In the genomic region with DNA sequence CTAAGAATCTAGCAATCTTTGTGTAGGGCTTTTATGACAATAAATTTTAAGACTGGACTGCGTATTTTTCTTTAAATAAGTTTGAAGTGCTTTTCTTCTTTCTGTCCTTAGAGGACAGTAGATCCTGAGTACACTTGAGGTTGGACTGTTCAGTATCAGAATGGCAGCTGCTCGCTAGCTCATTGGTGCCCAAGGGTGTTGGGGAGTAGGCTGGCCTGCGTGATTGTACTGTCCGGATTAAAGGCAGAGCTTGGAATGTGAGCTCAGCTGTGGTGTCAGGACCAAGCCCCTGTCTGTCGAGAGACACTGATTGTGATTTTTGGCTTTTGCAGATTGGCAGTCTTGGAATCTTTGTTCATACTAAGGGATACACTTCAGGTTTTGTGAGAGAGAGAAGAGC, we compare ENCODE assay signal across 35 mouse cellular contexts. TPM values are rescaled to one million over a fixed set of nuclear protein-coding genes. Genes with fewer than 3 reads are reported as not detected.
DNase-seq lines count a peak whose midpoint lies in the region; ATAC-seq and TF ChIP-seq lines count a peak whose summit lies in the region.
"Had no signal": no experiment of that assay in that cellular context is flagged by ENCODE, and none has a peak within 500 bp of the region (broad histone marks: within the 10 kb centered on the region; RNA-seq: fewer than 3 reads in every experiment).

No protein-coding gene starts in this region.

- H3K9me3 ChIP-seq in embryonic facial prominence, embryonic 14.5 days (ENCODE audit: control insufficient read depth, low read length), result no peaks in the 10 kb centered on the region
- no peaks in the 10 kb centered on the region for H3K9me3 ChIP-seq in embryonic facial prominence, embryonic 10.5 days
- H3K9me3 ChIP-seq in intestine, postnatal 0 days (ENCODE audit: control insufficient read depth), result no peaks in the 10 kb centered on the region
- H3K9me3 ChIP-seq: heart, embryonic 15.5 days; limb, embryonic 15.5 days; liver, embryonic 13.5 days; neural tube, embryonic 13.5 days; stomach, embryonic 15.5 days had no signal

- TF ChIP-seq POLR2A in thymus, adult 2 months (IDR thresholded peaks at IDR 0.05; ENCODE audit: control insufficient read depth, extremely low read depth, insufficient read depth, low read length, poor library complexity), result no peak

- 0 out of 2 replicates have a peak overlapping the region, but pooled peaks have one; percentile 30 for H3K27ac ChIP-seq in embryonic facial prominence, embryonic 14.5 days (replicated peaks; ENCODE audit: low read depth, low read length)
- no peak overlapping the region for H3K27ac ChIP-seq in embryonic facial prominence, embryonic 10.5 days (replicated peaks)
- H3K27ac ChIP-seq in thymus, adult 2 months (ENCODE audit: control insufficient read depth, insufficient read depth, low read length), result peak overlapping the region; percentile 24; the same call in 1 of the 2 replicates
- no peak overlapping the region for H3K27ac ChIP-seq in intestine, postnatal 0 days (ENCODE audit: low read depth, low read length)
- H3K27ac ChIP-seq: heart, embryonic 15.5 days; layer of hippocampus, adult 2 months; limb, embryonic 15.5 days; liver, embryonic 13.5 days; neural tube, embryonic 13.5 days; stomach, embryonic 15.5 days had no signal

- H3K27me3 ChIP-seq in embryonic facial prominence, embryonic 14.5 days (replicated peaks; ENCODE audit: control insufficient read depth, insufficient read depth, low read length), result no peaks in the 10 kb centered on the region
- H3K27me3 ChIP-seq in embryonic facial prominence, embryonic 10.5 days (replicated peaks; ENCODE audit: low read depth, poor library complexity, severe bottlenecking), result no peaks in the 10 kb centered on the region
- no peaks in the 10 kb centered on the region for H3K27me3 ChIP-seq in thymus, adult 2 months (ENCODE audit: control insufficient read depth, insufficient read depth, low read length)
- H3K27me3 ChIP-seq in intestine, postnatal 0 days (replicated peaks; ENCODE audit: control insufficient read depth, insufficient read depth, low read length), result no peaks in the 10 kb centered on the region
- H3K27me3 ChIP-seq: CH12.LX; heart, embryonic 15.5 days; limb, embryonic 15.5 days; liver, embryonic 13.5 days; neural tube, embryonic 13.5 days; stomach, embryonic 15.5 days had no signal

- 70% methylated on average over 5 of the region's 5 CpGs for WGBS in embryonic facial prominence, embryonic 14.5 days
- WGBS in embryonic facial prominence, embryonic 10.5 days, result 79% methylated on average over 5 of the region's 5 CpGs
- WGBS in thymus, adult 2 months, result 88% methylated on average over 5 of the region's 5 CpGs
- WGBS in intestine, postnatal 0 days, result 68% methylated on average over 5 of the region's 5 CpGs

- H3K36me3 ChIP-seq in embryonic facial prominence, embryonic 14.5 days (ENCODE audit: control insufficient read depth, insufficient read depth, low read length), result peaks cover 28% of the 10 kb centered on the region
- peaks cover 60% of the 10 kb centered on the region for H3K36me3 ChIP-seq in embryonic facial prominence, embryonic 10.5 days (replicated peaks)
- H3K36me3 ChIP-seq in thymus, adult 2 months (ENCODE audit: control insufficient read depth, insufficient read depth, low read length), result peaks cover 75% of the 10 kb centered on the region
- H3K36me3 ChIP-seq in intestine, postnatal 0 days (ENCODE audit: control insufficient read depth, insufficient read depth), result peaks cover 15% of the 10 kb centered on the region
- H3K36me3 ChIP-seq: stomach, embryonic 15.5 days had no signal

- no peak for ATAC-seq in embryonic facial prominence, embryonic 14.5 days (ENCODE audit: low read depth)
- ATAC-seq in intestine, postnatal 0 days, result no peak
- ATAC-seq: activated CD4-positive, CD25-positive, alpha-beta regulatory T cell, adult 4 months; forebrain, postnatal 0 days; hindbrain, embryonic 16.5 days had no signal

- TF ChIP-seq CTCF in thymus, adult 2 months (IDR thresholded peaks at IDR 0.05; ENCODE audit: borderline replicate concordance, control insufficient read depth, extremely low read depth, insufficient read depth, low read length, poor library complexity), result no peak
- no peak for TF ChIP-seq CTCF in intestine, postnatal 0 days (IDR thresholded peaks at IDR 0.05; ENCODE audit: low read depth)

- H3K4me2 ChIP-seq in embryonic facial prominence, embryonic 14.5 days (ENCODE audit: low read depth, low read length), result no peak overlapping the region
- no peak overlapping the region for H3K4me2 ChIP-seq in intestine, postnatal 0 days (replicated peaks; ENCODE audit: low read depth)
- H3K4me2 ChIP-seq: heart, embryonic 15.5 days; limb, embryonic 15.5 days; liver, embryonic 13.5 days; neural tube, embryonic 13.5 days; stomach, embryonic 15.5 days had no signal

- no peak for DNase-seq in embryonic facial prominence, embryonic 14.5 days (ENCODE audit: low spot score)
- no peak for DNase-seq in embryonic facial prominence, embryonic 10.5 days (ENCODE audit: low spot score)
- no peak for DNase-seq in thymus, adult 2 months
- no peak for DNase-seq in thymus, adult 18-20 months
- DNase-seq in thymus, postnatal 25 days, result peak; percentile 29
- no peak for DNase-seq in urinary bladder, adult 18-20 months (ENCODE audit: low spot score in 2 of 2)
- DNase-seq: adrenal gland, adult 2 months; adrenal gland, postnatal 36 days; cerebellum, postnatal 14 days; forebrain, postnatal 0 days; gastrocnemius, postnatal 10 days; kidney, adult 2 months; kidney, postnatal 36 days; liver, embryonic 13.5 days; lung, adult 18-20 months; lung, postnatal 10 days; midbrain, embryonic 14.5 days had no signal

- no peak overlapping the region for H3K4me3 ChIP-seq in embryonic facial prominence, embryonic 14.5 days (ENCODE audit: low read depth, low read length)
- no peak overlapping the region for H3K4me3 ChIP-seq in embryonic facial prominence, embryonic 10.5 days
- H3K4me3 ChIP-seq in thymus, adult 2 months (ENCODE audit: control insufficient read depth, insufficient read depth, low read length), result no peak overlapping the region
- H3K4me3 ChIP-seq in intestine, postnatal 0 days (ENCODE audit: low read depth, low read length), result no peak overlapping the region
- H3K4me3 ChIP-seq: heart, embryonic 15.5 days; layer of hippocampus, adult 2 months; limb, embryonic 15.5 days; liver, embryonic 13.5 days; neural tube, embryonic 13.5 days; stomach, embryonic 15.5 days had no signal

- H3K9ac ChIP-seq in embryonic facial prominence, embryonic 14.5 days (ENCODE audit: low read depth, low read length), result no peak overlapping the region
- no peak overlapping the region for H3K9ac ChIP-seq in intestine, postnatal 0 days (ENCODE audit: low read depth, low read length)
- H3K9ac ChIP-seq: forebrain, postnatal 0 days; heart, embryonic 15.5 days; limb, embryonic 15.5 days; liver, embryonic 13.5 days; neural tube, embryonic 13.5 days; stomach, embryonic 15.5 days had no signal

- no peaks in the 10 kb centered on the region for H3K4me1 ChIP-seq in embryonic facial prominence, embryonic 14.5 days (ENCODE audit: control insufficient read depth, insufficient read depth, low read length)
- no peaks in the 10 kb centered on the region for H3K4me1 ChIP-seq in embryonic facial prominence, embryonic 10.5 days
- peaks cover 11% of the 10 kb centered on the region for H3K4me1 ChIP-seq in thymus, adult 2 months (replicated peaks; ENCODE audit: control insufficient read depth, insufficient read depth, low read length)
- H3K4me1 ChIP-seq in intestine, postnatal 0 days (replicated peaks; ENCODE audit: control insufficient read depth, insufficient read depth, low read length), result no peaks in the 10 kb centered on the region
- H3K4me1 ChIP-seq: neural tube, embryonic 13.5 days had no signal

RNA-seq across cellular contexts. Expression of gene Skp1a, which starts 20.0 kb away (rescaled TPM):
- 737 and 739 TPM in 2 replicates for polyA plus RNA-seq in embryonic facial prominence, embryonic 14.5 days (2014; fragmentation: Nextera tagmentation; extraction: Ambion mirVana)
- 938 and 966 TPM in 2 replicates for polyA plus RNA-seq in embryonic facial prominence, embryonic 10.5 days (2016; fragmentation: Nextera tagmentation; extraction: Ambion mirVana)
- polyA plus RNA-seq in thymus, adult 2 months (2012; rRNA removed), result 35.1 and 35.9 TPM in 2 replicates
- polyA plus RNA-seq in intestine, postnatal 0 days (2015; fragmentation: Nextera tagmentation; extraction: Ambion mirVana), result 605 and 624 TPM in 2 replicates

RNA-seq across cellular contexts. Expression of gene Tcf7, which starts 31.0 kb away (rescaled TPM):
- 17.8 and 27.7 TPM in 2 replicates for polyA plus RNA-seq in embryonic facial prominence, embryonic 14.5 days (2014; fragmentation: Nextera tagmentation; extraction: Ambion mirVana)
- polyA plus RNA-seq in embryonic facial prominence, embryonic 10.5 days (2016; fragmentation: Nextera tagmentation; extraction: Ambion mirVana), result 11.3 and 13.0 TPM in 2 replicates
- 2,910 and 3,273 TPM in 2 replicates for polyA plus RNA-seq in thymus, adult 2 months (2012; rRNA removed)
- polyA plus RNA-seq in intestine, postnatal 0 days (2015; fragmentation: Nextera tagmentation; extraction: Ambion mirVana), result 3.3 TPM in 2 replicates

RNA-seq across cellular contexts. Expression of gene Olfr1371, which starts 38.0 kb away (rescaled TPM):
- polyA plus RNA-seq in embryonic facial prominence, embryonic 14.5 days (2014; fragmentation: Nextera tagmentation; extraction: Ambion mirVana), result not detected in 2 replicates
- not detected in 2 replicates for polyA plus RNA-seq in embryonic facial prominence, embryonic 10.5 days (2016; fragmentation: Nextera tagmentation; extraction: Ambion mirVana)
- polyA plus RNA-seq in thymus, adult 2 months (2012; rRNA removed), result 0.15 TPM in 1 of 2 replicates, not detected in the other
- not detected in 2 replicates for polyA plus RNA-seq in intestine, postnatal 0 days (2015; fragmentation: Nextera tagmentation; extraction: Ambion mirVana)
- polyA plus RNA-seq: activated CD4-positive, CD25-positive, alpha-beta regulatory T cell, adult 4 months; adrenal gland, adult 2 months; brain, embryonic 14.5 days; C2C12; cerebellum, adult 2 months; cortical plate, adult 2 months; forebrain, postnatal 0 days; gonadal fat pad, adult 2 months; heart, embryonic 15.5 days; hindbrain, embryonic 11.5 days; hindbrain, embryonic 16.5 days; intestine, embryonic 14.5 days; kidney, adult 2 months; kidney, embryonic 16.5 days; limb, embryonic 15.5 days; liver, embryonic 13.5 days; midbrain, embryonic 14.5 days; neural tube, embryonic 13.5 days; stomach, embryonic 15.5 days; urinary bladder, adult 2 months had no signal

Comparison
In these comparisons a context has a peak if more than half of its experiments do, and no peak if none do; other contexts are left out.
1. H3K27ac ChIP-seq: peak in embryonic facial prominence, embryonic 14.5 days (single experiment) and thymus, adult 2 months (single experiment); none in embryonic facial prominence, embryonic 10.5 days (single experiment) and intestine, postnatal 0 days (single experiment).
2. RNA of gene Skp1a, which starts 20.0 kb away (polyA plus RNA-seq): 938 to 966 TPM in embryonic facial prominence, embryonic 10.5 days, 737 to 739 TPM in embryonic facial prominence, embryonic 14.5 days and 605 to 624 TPM in intestine, postnatal 0 days; 35.1 to 35.9 TPM in thymus, adult 2 months; every median in the first group is over 10 times any median in the second.
3. RNA of gene Tcf7, which starts 31.0 kb away (polyA plus RNA-seq): 2,910 to 3,273 TPM in thymus, adult 2 months; 17.8 to 27.7 TPM in embryonic facial prominence, embryonic 14.5 days, 11.3 to 13.0 TPM in embryonic facial prominence, embryonic 10.5 days and 3.3 TPM in intestine, postnatal 0 days; every median in the first group is over 100 times any median in the second.